Mouse (Mus musculus) gastrocnemius, postnatal 25 days (tissue): Measurements from ENCODE around the gene Gm19684. TPM values are rescaled to one million over a fixed set of nuclear protein-coding genes. Genes with fewer than 3 reads are reported as not detected.
"Not testable (repeated sequence)": the region's sequence is repeated elsewhere in the genome, so short reads cannot be mapped to it uniquely, and the experiment has no call there.

Source experiments
- DNase-seq: peaks from one replicate; pipeline ENCODE4 v3.0.0; 2022
- total RNA-seq, 2 experiments: library from RNA; stranded (reverse); gene quantifications; 1 replicate in 1 of 2; 2 replicates in 1 of 2; pipeline ENCODE4 v1.2.3; 2021

Gm19684 gene
- total RNA-seq, 2 experiments from 2014 or later, result not detected

GRCm38 (mm10) chr17:36131516-36132265, 10.2 kb downstream of the Gm19684 start:
- DNase-seq, result no peak

DNA sequence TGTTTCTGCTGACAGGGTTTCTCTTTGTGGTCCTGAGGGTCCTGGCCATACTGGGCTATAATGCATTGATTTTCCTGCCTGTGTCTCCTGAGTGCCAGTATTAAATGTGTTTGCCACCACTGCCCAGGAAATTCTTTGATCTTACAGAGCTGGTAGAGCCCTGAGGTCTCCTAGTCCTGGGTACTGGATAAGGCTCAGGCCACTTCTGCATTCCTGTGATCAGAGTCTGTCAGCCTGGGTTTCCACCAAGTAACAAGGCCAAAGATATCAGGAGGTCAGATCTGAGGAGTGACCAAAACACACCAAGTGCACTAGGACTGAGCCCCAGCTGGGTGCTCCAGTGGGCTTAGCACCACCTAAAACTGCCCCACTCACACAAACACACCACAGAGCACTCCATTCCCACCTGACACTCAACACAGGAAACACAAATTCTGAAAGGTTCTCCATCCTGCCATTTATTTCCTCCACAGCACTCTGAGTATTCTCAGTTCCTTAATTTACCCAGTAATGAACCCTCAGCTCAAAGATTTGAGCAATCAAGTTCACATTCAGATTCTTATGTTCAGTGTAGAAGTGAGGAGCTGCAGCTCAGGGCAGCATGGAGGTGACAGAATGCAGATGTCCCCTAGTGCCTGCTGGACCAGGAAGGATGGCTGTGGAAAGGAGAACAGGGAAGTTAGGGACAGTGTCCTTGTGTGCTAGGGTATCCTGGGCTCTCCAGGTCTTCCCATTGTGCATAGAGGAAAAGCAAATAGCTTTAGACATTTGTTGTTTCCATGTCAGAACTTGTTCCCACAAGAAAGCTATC, 14.1 kb downstream of the Gm19684 start:
- not testable (repeated sequence) for DNase-seq

GRCm38 (mm10) chr17:36136299-36136848, 14.9 kb downstream of the Gm19684 start:
- not testable (repeated sequence) for DNase-seq

DNA sequence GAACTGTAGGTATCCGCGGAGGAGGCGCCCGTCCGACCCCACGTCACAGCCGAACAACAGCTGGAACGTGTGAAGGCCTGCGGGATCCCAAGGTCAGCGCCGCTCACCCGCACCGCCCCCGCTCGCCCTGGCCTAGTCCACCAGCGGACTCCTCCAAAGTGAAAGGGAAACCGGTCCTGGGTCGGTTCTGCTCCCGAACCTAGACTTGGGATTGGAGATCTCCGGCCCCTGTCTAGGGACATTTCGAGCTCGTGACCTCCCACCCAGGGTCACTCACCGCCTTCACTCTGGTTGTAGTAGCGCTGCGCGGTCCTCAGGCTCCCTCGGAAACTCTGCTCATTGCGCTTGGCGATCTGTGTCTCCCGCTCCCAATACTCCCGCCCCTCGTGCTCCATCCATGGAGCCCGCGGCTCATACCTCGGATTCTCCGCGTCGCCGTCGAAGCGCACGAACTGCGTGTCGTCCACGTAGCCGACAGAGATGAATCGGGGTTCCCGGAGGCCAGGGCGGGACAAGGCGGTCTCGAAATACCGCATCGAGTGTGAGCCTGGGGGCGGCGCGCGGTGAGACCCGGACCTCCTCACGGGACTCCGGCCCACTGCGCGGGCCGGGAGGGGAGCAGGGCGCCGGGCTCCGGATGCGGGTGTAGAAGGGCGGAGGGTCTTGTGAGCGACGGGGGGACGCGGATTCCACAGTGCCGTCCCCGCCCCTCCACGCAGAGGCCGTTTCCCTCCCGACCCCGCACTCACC, 23.8 kb downstream of the Gm19684 start:
- no peak for DNase-seq

GRCm38 (mm10) chr17:36145861-36146156, 24.3 kb downstream of the Gm19684 start:
- DNase-seq, result not testable (repeated sequence)

DNA sequence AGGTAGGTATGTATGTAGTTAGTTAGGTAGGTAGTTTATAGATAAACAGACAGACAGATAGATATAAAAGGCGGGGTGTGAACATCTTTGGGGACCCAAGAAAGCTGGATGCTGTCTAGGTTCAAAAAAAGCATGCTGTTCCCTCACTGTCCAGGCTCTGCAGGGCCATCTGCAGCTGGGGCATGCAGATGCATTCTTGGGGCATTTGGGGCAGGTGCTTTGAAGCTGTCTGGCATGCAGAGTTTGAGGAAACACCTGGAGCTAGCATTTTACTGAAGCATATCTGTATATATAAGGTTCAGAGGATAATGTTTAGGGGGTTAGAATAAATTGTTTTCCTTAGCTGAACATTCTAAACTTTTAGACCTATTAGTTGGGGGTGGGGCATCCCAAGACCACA, 25.5 kb downstream of the Gm19684 start:
- not testable (repeated sequence) for DNase-seq

DNA sequence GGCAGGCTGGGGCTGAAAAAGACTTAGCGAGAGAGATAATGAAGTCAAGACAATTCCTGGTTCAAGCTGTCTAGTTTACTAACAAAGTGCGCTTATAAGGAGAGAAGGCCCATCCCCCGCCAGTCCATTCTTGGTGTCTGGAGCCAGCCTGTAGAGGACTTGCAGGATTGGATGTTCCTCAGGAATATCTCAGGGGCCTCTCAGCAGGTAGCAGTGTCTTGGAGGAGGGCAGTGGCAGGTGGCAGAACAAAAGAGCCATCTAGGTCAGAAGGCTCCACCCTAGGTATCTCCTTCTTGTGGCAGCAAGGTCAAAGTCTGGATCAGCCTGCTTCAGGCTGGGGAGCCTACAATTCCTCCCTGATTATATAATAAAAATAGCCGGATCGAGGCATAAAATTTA, 27.0 kb downstream of the Gm19684 start:
- not testable (repeated sequence) for DNase-seq

DNA sequence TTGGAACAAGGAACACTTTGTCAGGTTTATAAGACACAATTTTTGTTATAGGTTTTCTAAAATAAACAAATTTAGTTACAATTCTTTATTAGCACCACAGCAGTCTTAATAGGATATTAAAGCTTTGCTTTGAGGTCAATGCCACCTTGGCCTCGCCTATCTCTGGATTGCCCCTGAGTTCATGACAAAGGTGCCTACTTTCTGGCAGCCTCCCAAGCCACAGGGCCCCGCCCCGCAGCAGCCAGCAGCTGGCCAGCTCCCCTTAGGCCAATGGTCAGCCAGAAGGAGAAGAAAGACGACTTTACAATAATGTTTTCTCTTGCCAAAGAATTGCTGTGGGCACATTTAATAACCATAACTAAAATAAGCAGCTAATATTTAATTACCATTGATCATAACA, 29.7 kb downstream of the Gm19684 start:
- not testable (repeated sequence) for DNase-seq

DNA sequence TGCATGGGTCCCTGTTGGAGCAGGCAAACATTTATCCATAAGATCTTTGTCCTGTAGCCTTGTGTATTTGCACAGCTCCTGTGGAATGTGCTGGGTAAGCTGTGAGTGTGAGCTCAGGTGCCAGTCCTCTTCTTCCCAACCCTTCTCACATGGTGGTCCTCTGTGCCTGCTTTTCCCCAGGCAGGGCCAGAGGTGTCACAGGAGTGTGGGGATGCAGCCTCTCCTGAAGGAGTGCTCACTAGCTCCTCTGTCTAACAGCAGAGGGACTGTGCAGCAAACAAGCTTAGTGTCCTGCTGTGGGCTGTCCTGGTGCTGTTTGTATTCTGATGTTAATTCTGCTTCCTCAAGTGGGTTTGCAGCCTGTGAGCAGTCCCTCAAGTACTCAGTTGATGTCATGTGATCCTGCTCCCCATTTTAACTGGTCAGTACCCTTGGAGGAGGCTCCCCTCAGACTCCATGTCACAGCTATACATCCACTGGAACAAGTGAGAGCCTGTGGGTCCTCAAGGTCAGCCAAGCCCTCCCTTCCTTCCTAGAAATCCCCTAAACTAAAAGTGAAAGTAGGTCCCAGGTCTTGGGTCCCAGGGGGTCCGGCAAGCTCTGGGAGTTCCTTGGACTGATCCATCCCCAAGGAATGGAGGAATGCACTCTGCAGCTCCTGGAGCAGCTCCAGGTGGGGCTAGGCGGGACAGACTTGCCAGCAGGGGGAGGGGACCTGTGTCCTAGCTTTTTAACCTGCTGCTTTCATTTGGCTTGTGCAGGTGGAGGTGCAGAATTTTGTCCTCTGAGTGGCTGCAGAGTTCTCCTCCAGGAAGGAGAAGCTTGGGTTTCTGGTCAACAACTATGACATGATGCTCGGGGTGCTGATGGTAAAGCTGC, 33.0 kb downstream of the Gm19684 start:
- DNase-seq, result no peak

DNA sequence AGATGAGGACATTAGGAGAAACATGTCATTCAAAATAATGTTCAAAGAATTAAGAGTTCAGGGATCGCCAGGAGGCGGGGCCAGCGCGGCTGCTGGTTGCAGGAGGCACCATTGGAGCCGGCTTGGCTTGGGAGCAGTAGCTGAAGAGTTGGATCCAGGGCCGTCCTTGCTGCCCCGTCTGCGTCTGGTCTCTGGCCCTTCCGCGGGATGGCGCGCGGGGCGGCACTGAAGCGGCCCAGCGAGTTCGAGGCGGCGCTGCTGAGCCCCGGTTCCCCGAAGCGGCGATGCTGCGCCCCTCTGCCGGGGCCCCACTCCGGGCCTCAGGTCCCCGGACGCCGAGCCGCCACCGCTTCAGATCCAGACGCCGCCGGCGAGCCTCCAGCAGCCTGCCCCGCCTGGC, 36.3 kb downstream of the Gm19684 start:
- not testable (repeated sequence) for DNase-seq

DNA sequence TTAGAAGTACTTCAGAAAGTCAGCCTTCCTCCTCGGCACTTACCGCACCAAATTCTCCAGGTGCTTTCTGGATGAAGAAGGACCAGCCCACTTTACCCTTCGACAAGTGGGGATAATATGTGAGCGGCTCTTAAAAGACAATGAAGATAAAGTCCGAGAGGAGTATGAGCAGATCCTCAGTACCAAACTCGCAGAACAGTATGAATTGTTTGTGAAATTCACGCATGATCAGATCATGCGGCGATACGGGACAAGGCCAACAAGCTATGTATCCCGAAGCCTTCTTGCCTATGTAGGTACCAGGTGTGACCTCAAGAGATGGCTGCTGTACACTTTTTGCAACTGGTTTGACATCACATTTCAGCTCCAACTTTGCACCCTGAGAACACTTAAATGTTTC, 36.8 kb downstream of the Gm19684 start:
- DNase-seq, result not testable (repeated sequence)

GRCm38 (mm10) chr17:36161129-36162051, 39.9 kb downstream of the Gm19684 start:
- no peak for DNase-seq

GRCm38 (mm10) chr17:36166901-36167300, 45.4 kb downstream of the Gm19684 start:
- not testable (repeated sequence) for DNase-seq

DNA sequence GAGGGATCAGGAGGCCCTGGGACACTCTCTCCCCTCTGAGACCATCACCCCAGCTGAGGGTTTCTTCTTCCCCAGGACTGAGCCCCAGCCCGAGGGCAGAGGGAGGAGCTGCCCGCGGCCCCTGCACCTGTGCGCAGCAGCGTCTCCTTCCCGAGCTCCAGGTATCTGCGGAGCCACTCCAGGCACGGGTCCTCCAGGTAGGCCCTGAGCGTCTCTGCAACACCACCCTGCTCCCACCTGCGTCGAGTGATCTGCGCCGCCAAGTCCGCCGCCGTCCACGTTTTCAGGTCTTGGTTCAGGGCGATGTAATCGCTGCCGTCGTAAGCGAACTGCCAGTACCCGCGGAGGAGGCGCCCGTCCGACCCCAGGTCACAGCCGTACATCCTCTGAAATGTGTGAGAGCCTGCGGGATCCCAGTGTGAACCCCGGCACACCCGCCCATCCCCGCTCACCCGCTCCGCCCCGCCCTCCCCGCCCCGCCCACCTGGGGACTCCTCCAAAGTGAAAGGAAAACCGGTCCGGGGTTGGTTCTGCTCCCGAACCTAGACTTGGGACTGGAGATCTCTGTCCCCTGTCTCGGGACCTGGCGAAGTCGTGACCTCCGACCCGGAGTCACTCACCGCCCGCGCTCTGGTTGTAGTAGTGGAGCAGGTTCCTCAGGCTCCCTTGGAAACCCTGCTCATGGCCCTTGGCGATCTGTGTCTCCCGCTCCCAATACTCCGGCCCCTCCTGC, 46.0 kb downstream of the Gm19684 start:
- no peak for DNase-seq

DNA sequence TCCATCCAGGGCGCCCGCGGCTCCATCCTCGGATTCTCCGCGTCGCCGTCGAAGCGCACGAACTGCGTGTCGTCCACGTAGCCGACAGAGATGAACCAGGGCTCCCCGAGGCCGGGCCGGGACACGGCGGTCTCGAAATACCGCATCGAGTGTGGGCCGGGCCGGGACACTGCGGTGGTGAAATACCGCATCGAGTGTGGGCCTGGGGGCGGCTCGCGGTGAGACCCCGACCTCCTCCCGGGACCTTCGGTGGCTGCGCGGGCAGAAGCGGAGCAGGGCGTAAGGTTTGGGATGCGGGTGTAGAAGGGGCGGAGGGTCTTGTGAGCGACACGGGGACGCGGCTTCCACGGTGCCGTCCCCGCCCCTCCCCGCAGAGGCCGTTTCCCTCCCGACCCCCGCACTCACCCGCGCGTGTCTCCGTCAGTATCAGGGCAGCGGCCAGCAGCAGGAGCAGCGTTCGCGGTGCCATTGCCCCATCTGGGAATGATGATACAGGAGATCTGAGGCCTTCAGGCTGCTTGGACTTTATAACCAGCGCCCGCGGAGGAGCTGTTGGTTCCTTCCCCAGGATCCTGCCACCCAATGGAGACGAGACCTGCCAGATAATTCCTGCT, 46.7 kb downstream of the Gm19684 start, which contains the start of gene Gm8909:
Gm8909 (minus strand) TSS at position 499 of the 614 bp plus-strand sequence.
- DNase-seq, result no peak

DNA sequence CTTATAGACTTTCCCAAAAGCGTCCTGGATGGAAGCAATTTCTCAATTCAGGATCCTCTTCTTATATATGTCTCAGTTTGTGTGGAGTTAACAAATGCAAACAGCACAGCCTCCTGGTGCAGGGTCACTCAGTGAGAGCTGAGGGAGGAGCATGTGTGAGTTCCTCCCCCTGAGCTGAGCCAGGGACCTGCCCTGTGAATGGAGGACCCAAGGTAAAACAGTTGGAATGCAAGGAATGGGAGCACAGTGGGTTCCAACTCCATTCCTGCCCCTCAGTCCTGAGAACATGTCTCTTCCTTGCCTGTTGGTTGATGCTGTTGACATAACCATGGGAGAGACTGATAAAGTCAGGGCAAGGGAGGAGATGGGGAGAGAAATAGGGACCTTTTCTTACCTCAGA, 47.6 kb downstream of the Gm19684 start:
- DNase-seq, result not testable (repeated sequence)

DNA sequence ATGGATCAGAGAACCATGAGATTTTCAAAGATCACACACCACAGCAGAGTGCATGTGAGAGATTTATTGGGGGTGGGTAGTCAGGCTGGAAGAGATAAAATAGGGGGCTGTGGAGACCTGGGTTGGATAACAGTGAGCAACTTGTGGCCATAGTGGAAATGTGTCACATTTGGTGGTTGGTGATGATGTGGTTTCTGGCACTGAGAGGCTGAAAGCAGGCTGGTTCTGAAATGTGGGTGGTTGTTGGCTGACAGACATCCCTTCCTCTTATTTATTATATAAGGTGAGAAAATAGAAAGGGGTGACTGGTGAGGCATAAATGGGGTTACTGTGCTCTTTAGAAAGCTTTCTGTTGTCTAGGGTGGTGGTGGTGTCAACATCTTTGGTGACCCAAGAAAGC, 48.3 kb downstream of the Gm19684 start:
- DNase-seq, result no peak

- DNase-seq, result no peak
These were observed 48.9 kb downstream of the Gm19684 start for GRCm38 (mm10) chr17:36170287-36170814.

GRCm38 (mm10) chr17:36176132-36176531, 54.7 kb downstream of the Gm19684 start:
- DNase-seq, result not testable (repeated sequence)
